Mouse (Mus musculus): ENCODE data around the gene Lcn10.

Lcn10 gene

DNA sequence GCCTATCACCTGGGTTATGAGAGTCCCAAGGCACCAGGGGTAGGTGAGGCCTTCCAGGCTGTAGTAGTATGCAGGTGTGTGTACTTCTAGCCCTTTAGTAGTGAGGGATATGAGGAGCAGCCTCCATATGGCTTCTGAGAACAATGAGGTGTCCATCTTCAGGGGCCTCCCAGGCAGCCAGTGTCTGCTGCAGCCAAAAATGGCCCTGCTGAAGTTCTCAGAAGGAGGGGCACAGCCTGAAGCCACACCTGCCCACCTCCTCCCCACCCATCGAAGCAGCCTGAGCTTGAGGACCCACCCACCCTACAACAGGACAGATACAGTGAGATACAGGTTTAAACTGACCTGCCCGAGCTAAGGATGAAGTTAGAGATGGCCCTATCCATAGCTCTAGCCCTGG, at the start of gene Lcn10:
Gene Lcn10 (plus strand): TSS at position 301 of the 400 bp plus-strand sequence.
- no peak for DNase-seq (ENCODE audit: low spot score)

DNA sequence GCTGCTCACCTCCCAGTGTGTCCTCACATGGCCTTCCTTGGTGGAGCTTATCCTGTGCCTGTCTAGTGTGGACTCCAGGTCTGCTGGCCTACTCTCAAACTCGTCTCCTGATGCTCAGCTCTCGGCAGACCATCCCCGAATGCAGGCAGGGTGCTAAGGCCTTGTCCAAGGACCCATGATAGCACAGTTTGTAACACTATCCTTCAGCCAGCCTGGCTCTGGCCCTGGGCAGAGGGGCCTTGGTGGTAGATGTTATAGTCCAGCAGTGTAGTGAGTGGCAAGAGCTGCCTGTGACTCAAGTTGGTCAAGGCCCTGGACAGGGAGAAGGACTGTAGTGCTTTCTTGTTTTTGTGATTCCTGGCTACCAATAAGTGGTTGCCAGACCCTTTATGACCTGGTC, 48.9 kb upstream of the Lcn10 start:
- DNase-seq (ENCODE audit: low spot score): no peak

DNA sequence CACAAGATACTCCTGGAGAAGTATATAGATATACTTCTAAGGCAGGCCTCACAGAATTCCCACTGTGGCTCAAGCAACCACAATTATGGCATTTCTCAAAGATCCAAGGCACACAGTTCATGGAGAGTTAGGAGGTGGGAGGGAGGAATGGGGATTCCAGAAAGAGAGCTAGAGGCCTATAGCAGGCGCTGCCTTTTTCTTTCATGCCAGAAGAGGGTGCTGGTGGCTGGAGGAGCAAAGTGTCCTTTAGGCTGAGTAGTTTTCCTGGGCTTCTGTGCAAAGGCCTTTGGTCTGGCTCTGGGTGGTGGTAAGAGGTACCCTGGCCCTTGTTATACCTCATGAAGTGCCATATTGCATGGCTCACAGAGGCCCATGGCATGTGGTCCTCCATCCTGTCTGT, 48.5 kb upstream of the Lcn10 start:
- no peak for DNase-seq (ENCODE audit: low spot score)

DNA sequence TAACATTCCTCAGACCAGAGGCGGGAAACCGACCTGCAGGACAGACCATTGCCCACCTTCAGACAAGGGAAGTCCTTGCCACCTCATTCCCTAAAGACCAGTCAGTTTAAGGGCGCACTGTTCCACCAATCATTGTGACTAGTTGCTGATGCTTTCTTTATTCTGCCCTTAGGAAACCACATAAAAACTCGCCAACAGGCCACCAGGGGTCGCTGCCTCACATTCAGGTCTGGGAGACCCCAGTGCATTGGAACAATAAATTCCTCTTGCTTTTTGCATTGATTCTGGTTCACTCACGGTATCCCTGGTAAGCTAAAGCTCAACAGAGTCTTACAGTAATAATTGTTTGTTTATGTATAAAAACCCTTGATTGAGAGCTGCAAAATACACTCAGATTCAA, 42.6 kb upstream of the Lcn10 start:
- peak; percentile 82 for DNase-seq (ENCODE audit: low spot score)

DNA sequence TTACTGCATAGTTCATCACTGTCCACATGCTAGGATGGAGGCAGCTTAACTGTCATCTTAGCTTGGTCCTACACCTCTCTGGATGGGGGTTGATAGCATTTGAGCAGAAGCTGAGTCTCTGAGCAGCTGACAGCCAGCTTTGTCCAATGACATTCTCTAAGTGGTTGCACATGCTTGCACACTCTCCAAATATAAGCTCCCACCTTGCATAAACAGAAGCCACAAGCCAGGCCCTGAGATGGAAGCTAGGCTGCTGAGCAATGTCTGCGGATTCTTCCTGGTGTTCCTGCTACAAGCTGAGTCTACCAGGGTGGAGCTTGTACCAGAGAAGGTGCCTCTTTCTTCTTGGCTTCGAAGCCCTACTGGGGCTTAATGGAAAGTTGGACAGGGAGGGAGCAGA, 29.6 kb upstream of the Lcn10 start, which contains the start of gene Lcn8:
Gene Lcn8 (plus strand): TSS at position 219 of the 400 bp plus-strand sequence.
- no peak for DNase-seq (ENCODE audit: low spot score)

DNA sequence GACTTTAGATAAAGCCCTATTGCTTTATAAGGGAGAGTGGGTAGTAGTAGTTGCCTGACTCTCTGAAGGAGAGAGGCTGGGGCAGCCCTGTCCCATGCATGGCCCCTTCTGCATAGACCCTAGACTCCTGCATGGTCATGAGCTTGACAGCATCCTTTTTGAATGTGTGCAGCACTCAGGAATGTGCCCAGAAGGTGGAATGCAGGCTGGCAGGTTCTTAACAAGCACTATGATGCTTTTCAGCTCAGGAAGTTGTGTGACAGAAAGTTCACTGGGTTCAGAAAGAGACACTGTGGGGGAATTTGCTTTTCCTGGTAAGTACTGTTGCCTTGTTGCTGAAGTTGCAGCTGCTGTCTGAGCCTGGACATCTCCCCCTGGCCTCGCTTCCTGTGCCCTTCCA, 28.0 kb upstream of the Lcn10 start:
- DNase-seq (ENCODE audit: low spot score): no peak

DNA sequence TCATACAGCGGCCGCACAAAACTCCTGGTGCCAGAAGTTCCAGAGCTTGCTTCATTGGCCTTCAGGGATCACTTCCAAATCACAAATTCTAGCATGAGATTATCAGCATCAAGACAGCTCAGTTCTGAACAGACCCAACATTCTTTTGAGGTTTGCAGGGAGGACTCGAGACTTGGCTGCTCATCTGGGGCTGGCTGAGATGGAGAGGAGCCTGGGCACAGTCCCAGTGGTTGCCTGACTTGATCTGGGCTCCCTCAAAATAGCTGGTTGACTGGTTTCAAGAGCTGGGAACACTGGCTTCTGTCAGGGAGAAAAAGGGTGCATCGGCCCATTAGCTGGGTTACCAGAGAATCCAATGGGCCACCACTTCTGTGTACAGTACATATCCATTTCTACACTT, 25.8 kb upstream of the Lcn10 start:
- no peak for DNase-seq (ENCODE audit: low spot score)

DNA sequence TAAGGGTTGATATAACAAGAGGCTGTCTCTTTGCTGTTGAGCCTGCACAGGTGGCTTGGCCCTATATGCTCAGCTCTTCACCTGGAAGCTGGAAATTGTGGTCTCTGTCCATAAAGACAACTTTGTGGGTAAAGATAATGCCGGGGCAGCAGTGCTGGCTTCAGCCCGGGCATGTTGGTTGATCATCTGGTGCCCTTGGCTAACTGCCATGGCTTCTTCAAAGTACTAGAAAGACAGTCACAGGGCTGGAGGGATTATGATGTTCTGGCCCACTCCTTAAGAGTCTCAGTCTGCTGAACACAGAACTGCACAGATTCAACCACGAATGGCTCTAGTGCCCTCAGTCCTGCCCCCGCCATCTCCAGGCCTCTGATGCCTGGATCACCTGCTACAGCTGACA, 25.3 kb upstream of the Lcn10 start:
- DNase-seq (ENCODE audit: low spot score): no peak

DNA sequence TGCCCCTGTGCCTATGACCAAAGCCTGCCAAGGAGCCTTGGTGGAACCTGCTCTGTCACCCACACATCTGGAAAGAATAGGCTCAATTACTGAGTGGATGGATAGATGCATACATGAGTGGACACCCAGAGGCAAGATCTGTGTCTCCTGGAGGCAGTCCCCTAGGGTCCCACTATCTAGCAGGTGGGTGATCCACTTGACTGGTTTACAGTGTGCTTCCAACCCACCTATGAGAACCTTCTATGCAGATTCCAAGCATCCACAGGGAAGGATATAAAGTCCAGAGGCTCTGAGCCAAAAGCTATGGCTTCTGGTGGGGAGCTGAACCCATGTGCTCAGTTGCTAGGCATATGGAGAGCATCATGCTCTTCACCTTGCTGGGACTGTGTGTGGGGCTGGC, 24.9 kb upstream of the Lcn10 start, which contains the start of gene Lcn5:
Gene Lcn5 (plus strand): TSS at position 301 of the 400 bp plus-strand sequence.
- no peak for DNase-seq (ENCODE audit: low spot score)

DNA sequence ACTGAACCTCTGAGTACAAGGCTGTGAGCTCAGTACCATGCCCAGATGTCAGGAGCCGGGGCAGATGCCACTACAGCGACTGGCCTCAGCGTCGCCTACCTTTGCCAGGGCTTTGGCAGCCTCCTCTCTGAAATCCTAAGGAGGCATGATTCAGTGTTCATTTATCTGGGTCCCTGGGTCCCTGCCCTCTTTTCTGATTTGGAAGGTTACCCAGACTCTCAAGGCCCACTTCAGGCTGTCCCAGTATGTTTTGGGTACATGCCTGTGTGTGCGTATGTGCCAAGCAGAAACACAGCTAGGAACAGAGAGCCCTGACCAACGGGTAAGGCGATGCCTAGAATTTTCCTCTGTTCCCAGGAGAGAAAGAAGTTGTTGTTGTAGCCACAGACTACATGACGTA, 22.2 kb upstream of the Lcn10 start:
- DNase-seq (ENCODE audit: low spot score): no peak

DNA sequence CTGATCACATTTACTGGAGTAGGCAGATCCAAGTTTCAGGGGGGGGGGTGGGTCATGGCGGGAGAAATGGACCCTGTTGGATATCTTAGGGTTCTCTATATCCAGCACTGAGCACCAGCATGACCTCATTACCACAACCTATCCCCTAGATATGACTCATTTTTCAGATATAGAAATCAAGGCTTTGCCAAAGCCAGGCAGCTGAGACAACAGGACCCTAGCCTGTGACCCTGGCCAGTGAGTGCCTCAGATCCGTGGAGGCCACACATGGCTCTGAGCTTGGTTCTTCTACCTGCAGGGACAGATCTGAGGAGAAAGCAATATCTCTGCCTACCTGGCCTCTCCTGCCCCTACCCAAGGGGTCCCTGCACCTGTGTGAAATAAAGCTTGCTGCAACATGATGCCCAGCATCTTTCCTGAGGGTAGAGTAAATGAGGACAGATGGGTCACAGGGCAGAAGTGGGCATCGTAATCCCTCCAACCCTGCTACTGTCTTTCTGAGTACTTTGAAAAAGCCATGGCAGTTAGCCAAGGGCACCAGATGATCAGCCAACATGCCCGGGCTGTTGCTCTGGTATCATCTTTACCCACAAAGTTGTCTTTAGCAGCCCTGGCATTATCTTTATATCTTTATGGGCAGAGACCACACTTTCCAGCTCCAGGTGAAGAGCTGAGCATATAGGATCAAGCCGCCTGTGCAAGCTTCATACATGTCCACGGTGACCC, 21.1 kb upstream of the Lcn10 start:
- DNase-seq (ENCODE audit: low spot score): no peak

DNA sequence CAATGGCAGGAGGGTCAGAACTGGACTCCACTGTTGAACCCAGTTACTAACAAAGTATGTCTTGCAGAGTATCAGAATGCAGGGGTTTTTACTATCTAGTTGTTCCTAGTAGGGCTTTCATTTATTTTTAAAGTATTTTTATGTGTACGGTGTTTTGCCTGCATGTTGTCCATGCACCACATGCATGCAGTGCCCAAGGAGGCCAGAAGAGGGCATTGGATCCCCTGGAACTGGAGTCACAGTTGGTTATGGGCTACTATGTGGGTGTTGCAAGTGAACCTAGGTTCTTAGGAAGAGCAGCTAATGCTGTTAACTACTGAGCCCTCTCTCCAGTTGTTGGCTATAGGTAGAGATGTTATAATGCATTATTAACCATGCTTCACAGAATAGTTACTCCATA, 19.0 kb upstream of the Lcn10 start:
- DNase-seq (ENCODE audit: low spot score): peak; percentile 86

DNA sequence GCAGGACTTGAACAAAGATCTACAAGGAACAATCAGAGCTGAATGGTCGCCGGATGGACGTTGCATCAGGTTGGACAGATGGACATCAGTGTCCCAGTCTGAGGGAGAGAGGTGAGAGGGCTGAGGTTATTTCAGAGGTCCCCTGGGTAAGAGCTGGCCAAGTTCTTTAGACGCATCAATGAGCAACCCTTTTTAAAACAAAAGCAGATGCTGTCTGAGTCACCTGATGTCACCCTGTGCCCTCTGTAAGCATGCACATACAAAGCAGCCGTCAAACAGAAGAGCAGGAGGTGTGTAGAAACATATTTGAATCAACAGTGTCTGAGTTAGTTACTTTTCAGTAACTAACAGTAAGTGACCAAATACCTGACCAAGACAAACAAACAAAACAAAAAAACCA, 18.4 kb upstream of the Lcn10 start:
- DNase-seq (ENCODE audit: low spot score): no peak

DNA sequence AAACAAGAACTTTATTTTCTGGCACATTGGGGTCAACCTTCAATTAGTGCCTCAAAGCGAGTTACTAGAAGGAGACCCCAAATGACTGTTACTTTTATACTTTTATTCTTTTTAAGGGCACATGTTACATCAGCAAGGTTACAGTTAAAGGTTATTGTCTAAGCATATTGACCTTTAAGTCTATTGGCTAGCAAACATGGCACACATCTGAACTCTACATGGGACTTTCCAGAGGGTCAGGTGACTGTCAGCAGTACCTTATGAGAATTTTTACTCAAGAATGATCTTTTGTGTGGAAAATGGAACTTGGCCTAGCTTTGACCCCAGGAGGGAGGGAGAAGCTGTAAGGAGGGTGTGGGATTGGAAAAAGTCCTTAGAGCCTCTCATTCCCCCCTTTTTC, 16.0 kb upstream of the Lcn10 start:
- DNase-seq (ENCODE audit: low spot score): no peak

DNA sequence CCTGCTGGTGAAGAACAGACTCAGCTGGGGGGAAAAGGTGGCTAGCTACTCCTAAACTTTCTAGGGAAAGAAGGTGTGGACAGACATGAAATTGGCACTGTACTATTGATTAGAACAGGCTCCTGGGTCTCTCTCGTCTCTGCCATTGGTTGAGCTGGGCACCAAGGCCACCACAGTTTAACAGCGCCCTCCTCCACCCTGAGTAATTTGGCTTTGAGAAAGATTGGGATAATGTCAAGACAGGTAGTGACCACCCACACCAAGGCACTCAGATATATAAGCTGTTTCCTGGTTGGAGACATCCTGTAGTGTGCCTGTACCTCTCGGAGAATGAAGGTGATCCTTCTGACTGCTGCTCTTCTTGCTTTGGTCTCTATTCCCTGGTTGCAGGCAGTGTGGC, 6.0 kb upstream of the Lcn10 start, which contains the start of gene Lcn6:
Gene Lcn6 (plus strand): TSS at position 301 of the 400 bp plus-strand sequence.
- DNase-seq (ENCODE audit: low spot score): no peak

DNA sequence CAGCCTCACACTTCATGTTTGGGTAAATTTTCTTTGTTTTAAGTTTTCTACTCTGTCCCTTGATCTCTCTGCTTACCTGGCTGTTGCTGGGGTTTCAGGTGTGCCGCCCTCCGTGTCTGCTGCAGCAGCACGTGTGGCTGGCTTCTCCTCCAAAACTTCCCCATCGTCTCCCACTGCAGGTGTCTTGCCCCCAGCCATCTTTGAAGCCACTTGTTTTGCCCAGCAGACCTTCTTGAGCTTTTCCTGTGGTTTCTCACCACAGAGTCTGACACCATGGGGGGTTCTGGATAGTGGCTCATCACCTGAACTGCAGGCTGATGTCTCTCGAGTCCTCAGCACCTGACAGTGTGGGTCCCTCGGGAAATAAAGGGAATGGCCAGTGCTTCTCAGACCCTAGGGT, 3.0 kb upstream of the Lcn10 start:
- DNase-seq (ENCODE audit: low spot score): no peak

DNA sequence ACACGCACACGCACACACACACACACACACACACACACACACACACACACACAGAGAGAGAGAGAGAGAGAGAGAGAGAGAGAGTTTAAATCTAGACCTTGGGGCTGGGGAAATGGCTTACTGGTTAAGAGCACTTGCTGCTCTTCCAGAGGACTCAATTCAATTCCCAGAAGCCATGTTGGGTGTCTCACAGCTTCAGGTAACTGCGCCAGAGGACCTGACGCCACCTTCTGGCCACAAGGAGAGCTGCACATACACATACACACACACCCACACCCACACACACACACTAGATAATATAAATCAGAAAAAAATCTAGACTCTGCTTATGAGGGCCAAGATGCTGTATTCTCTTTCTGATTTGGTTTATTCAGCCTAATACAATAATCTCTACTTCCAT, 4.4 kb downstream of the Lcn10 start:
- no peak for DNase-seq (ENCODE audit: low spot score)

DNA sequence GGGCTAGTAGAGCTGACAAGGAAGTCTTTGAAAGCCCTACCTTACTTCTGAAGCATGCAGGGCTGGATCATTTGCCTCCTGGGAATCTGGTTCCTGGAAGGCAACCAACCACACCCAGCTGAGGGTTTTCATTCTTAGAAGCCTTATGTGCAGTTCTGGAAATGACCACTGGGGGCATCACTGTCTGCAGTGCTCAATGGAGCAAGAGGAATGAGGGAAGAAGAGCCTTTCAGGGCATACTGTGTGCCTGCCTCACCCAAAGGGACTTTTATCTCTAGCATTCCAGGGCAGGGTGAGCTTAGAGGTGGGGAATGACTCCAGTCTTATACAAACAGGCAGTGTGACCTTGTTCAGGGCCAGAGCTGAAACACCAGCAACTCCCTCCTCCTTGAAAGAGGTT, 12.1 kb downstream of the Lcn10 start:
- peak; percentile 89 for DNase-seq (ENCODE audit: low spot score)

DNA sequence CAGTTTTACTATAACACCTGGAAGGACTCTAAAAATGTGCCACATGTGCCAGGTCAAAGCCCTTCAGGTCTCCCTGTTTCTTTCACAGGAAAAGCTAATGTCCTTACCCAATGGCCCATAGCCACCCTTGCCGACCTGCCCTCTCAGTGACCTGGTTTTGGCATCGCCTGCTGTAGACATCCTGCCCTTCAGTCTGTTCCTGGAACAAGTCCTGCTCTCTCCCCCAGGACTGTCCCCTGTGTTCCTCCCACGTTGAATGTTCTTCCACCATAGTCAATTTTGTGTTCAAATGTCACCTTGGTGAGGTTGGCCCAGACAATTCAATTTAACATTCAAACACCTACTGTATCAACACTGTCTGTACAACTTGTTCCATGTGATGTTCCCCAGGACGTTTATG, 14.4 kb downstream of the Lcn10 start:
- DNase-seq (ENCODE audit: low spot score): no peak

DNA sequence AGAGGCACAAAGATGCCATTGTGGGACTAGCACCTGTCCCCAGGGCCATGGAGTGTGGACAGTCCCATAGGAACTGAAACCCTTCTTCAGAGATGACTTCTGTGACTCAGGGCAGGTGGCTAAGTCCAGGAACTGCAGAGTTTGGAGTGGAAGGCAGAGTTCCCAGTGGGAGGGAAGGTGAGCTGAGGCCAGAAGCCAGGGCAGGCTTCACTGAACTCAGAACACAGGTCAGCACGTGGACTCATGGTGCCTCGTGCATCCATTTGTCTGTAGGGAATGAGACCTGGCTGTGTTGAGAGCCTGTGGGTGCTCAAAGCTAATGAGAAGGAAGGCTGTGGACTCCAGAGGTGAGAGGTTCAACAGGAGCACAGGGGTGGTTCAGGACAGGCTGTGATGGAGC, 16.2 kb downstream of the Lcn10 start:
- DNase-seq (ENCODE audit: low spot score): no peak

DNA sequence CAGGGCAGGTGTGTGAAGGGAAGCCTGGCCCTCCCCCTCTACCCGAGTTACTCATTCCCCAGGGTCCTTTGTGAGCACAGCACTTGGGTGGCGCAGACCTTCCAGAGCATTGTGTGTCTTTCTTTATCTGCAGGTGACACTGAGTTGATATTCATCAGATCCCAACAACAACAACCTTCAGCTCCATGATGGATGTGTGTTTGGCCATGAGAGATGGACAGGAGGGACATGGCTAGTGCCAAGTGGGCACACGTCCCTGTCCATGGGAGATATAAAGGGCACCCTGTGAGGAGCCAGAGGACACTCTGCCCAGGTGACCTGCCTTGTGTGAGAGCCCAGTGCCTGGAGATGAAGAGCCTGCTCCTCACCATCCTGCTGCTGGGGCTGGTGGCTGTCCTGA, 17.2 kb downstream of the Lcn10 start, which contains the start of gene Obp2a:
Gene Obp2a (plus strand): TSS at position 301 of the 400 bp plus-strand sequence.
- peak; percentile 16 for DNase-seq (ENCODE audit: low spot score)

DNA sequence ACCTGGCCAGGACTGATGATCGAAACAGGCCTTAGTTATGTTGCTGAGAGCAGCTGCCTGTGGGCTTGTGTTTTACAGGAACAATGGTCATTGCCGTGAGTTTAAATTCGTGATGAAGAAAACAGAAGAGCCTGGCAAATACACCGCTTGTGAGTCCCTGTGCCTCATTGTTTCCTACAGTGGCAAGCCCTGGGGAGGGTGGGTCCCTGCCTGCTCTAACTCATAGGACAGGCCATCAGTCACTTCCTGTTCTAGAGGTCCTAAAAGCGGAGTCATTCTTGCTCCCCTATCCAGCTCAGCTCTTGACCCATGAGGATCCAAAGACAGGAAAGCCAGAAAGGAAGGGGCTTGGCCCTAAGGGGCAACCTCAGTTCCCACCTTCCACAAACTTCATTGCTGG, 18.5 kb downstream of the Lcn10 start:
- no peak for DNase-seq (ENCODE audit: low spot score)

DNA sequence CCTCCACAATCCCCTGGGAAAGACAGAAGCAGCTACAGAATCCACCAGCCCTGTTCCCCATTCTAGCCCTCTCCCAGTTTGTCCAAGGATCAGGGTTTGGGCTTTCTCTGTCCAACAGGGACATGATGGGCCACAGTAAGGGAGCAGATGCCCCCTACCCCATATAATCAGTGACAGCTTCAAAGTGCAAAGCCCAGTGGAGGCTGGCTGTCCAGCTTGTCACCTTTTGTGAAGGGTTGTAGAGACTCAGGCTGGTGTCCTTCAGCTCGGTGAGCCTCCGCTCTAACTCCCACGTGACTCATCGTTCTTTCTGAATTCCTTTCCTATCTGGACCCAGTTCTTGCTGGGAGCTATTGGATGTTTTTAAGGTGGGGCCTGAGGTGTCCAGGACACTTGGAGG, 21.2 kb downstream of the Lcn10 start:
- no peak for DNase-seq (ENCODE audit: low spot score)
